Mouse (Mus musculus) cerebellum, adult 2 months (tissue): ENCODE data around the gene Man2a1.

ENCODE experiments used
- CTCF ChIP-seq: fragments of 200-500 bp; IDR thresholded peaks from 2 replicates; pipeline ENCODE4 v1.5.1; 2011; ENCODE audit warnings: low read depth, mild to moderate bottlenecking, control low read depth, low read length, moderate library complexity, borderline replicate concordance; ENCODE audit not compliant: insufficient read depth
- POLR2A ChIP-seq: fragments of 200-500 bp; IDR thresholded peaks from 2 replicates; pipeline ENCODE4 v1.6.1; 2011; ENCODE audit warnings: low read length, control low read depth, borderline replicate concordance; ENCODE audit not compliant: insufficient read depth

DNA sequence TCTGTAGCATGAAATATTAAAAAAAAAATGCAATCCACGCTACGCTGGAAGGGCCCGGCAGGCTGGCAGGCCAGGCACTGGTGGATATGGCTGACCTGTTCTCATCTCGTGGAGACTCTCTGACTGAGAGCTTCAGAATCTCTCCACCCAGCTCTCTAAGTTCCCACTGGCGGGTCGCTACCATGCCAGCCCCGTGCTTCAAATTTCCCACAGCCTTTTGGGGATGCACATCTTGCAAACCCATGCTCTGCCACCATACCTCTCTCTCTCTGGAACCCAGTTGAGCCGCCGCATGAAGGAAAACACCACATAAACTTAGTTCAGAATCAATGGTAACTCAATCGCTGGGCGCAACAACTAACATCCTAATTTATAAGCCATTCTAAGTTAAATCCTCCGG, 178.2 kb downstream of the Man2a1 start:
- TF ChIP-seq POLR2A (no peak), CTCF (no peak)
